Mouse (Mus musculus): ENCODE results near the gene Sptbn2. TPM values are rescaled to one million over a fixed set of nuclear protein-coding genes. Genes with fewer than 3 reads are reported as not detected.

Sptbn2 gene
- polyA plus RNA-seq, 1 experiment from 2014 or later, result 38.4 TPM

- Histone ChIP-seq H3K36me3 (replicated peaks; ENCODE audit: control insufficient read depth, insufficient read depth) (no peaks in the 10 kb centered on the region), H3K4me2 (replicated peaks) (no peak overlapping the region), H3K4me1 (replicated peaks; ENCODE audit: control insufficient read depth, insufficient read depth, low read length) (peaks cover 6% of the 10 kb centered on the region; the same call in 1 of the 2 replicates), H3K27me3 (ENCODE audit: control insufficient read depth, insufficient read depth, low read length) (peaks cover 8% of the 10 kb centered on the region; the same call in 1 of the 2 replicates), H3K9me3 (ENCODE audit: control insufficient read depth, low read length) (no peaks in the 10 kb centered on the region), H3K9ac (no peak overlapping the region), H3K4me3 (replicated peaks; ENCODE audit: low read length) (no peak overlapping the region), H3K27ac (no peak overlapping the region)
- DNase-seq (ENCODE audit: low spot score) (no peak), ATAC-seq (ENCODE audit: low FRiP score) (no peak)
- 61% methylated on average over 5 of the region's 5 CpGs for WGBS
Observed at GRCm38 (mm10) chr19:4699821-4700220, 11.1 kb upstream of the Sptbn2 start.

GRCm38 (mm10) chr19:4700656-4701055, 10.3 kb upstream of the Sptbn2 start:
- H3K4me3 ChIP-seq (replicated peaks; ENCODE audit: low read length), result no peak overlapping the region
- DNase-seq (ENCODE audit: low spot score), result no peak
- WGBS, result 74% methylated on average over 8 of the region's 8 CpGs
- H3K36me3 ChIP-seq (replicated peaks; ENCODE audit: control insufficient read depth, insufficient read depth), result no peaks in the 10 kb centered on the region
- H3K27me3 ChIP-seq (ENCODE audit: control insufficient read depth, insufficient read depth, low read length), result peaks cover 8% of the 10 kb centered on the region; the same call in 1 of the 2 replicates
- no peak overlapping the region for H3K4me2 ChIP-seq (replicated peaks)
- H3K27ac ChIP-seq, result no peak overlapping the region
- peaks cover 6% of the 10 kb centered on the region; the same call in 1 of the 2 replicates for H3K4me1 ChIP-seq (replicated peaks; ENCODE audit: control insufficient read depth, insufficient read depth, low read length)
- H3K9ac ChIP-seq, result no peak overlapping the region
- H3K9me3 ChIP-seq (ENCODE audit: control insufficient read depth, low read length), result no peaks in the 10 kb centered on the region
- ATAC-seq (ENCODE audit: low FRiP score), result no peak

- Histone ChIP-seq H3K9me3 (ENCODE audit: control insufficient read depth, low read length) (no peaks in the 10 kb centered on the region), H3K27me3 (ENCODE audit: control insufficient read depth, insufficient read depth, low read length) (peaks cover 8% of the 10 kb centered on the region; the same call in 1 of the 2 replicates), H3K4me3 (replicated peaks; ENCODE audit: low read length) (no peak overlapping the region), H3K27ac (no peak overlapping the region), H3K9ac (no peak overlapping the region), H3K4me1 (replicated peaks; ENCODE audit: control insufficient read depth, insufficient read depth, low read length) (peaks cover 6% of the 10 kb centered on the region; the same call in 1 of the 2 replicates), H3K36me3 (replicated peaks; ENCODE audit: control insufficient read depth, insufficient read depth) (no peaks in the 10 kb centered on the region), H3K4me2 (replicated peaks) (no peak overlapping the region)
- no peak for ATAC-seq (ENCODE audit: low FRiP score)
- DNase-seq (ENCODE audit: low spot score), result no peak
- WGBS, result 74% methylated on average over 7 of the region's 7 CpGs
Observed at GRCm38 (mm10) chr19:4701221-4701620, 9.7 kb upstream of the Sptbn2 start.

GRCm38 (mm10) chr19:4708765-4709164, 2.2 kb upstream of the Sptbn2 start:
- Histone ChIP-seq H3K27me3 (ENCODE audit: control insufficient read depth, insufficient read depth, low read length) (no peaks in the 10 kb centered on the region), H3K9me3 (ENCODE audit: control insufficient read depth, low read length) (no peaks in the 10 kb centered on the region), H3K27ac (no peak overlapping the region), H3K9ac (no peak overlapping the region), H3K36me3 (replicated peaks; ENCODE audit: control insufficient read depth, insufficient read depth) (no peaks in the 10 kb centered on the region), H3K4me3 (replicated peaks; ENCODE audit: low read length) (no peak overlapping the region), H3K4me2 (replicated peaks) (no peak overlapping the region), H3K4me1 (replicated peaks; ENCODE audit: control insufficient read depth, insufficient read depth, low read length) (peaks cover 19% of the 10 kb centered on the region)
- 83% methylated on average over 10 of the region's 10 CpGs for WGBS
- ATAC-seq (ENCODE audit: low FRiP score) (no peak), DNase-seq (ENCODE audit: low spot score) (no peak)

GRCm38 (mm10) chr19:4711601-4712155, 711 bp downstream of the Sptbn2 start:
- Histone ChIP-seq H3K4me1 (replicated peaks; ENCODE audit: control insufficient read depth, insufficient read depth, low read length) (peaks cover 33% of the 10 kb centered on the region), H3K27me3 (ENCODE audit: control insufficient read depth, insufficient read depth, low read length) (no peaks in the 10 kb centered on the region), H3K4me2 (replicated peaks) (peak overlapping the region; percentile 61), H3K9me3 (ENCODE audit: control insufficient read depth, low read length) (no peaks in the 10 kb centered on the region), H3K27ac (peak overlapping the region; percentile 93), H3K9ac (peak overlapping the region; percentile 95), H3K4me3 (replicated peaks; ENCODE audit: low read length) (peak overlapping the region; percentile 84), H3K36me3 (replicated peaks; ENCODE audit: control insufficient read depth, insufficient read depth) (no peaks in the 10 kb centered on the region)
- peak; percentile 69 for DNase-seq (ENCODE audit: low spot score)
- ATAC-seq (ENCODE audit: low FRiP score), result peak; percentile 77
- WGBS, result under 1% methylated on average over 55 of the region's 65 CpGs

GRCm38 (mm10) chr19:4712156-4712780, 1.3 kb downstream of the Sptbn2 start:
- H3K36me3 ChIP-seq (replicated peaks; ENCODE audit: control insufficient read depth, insufficient read depth), result no peaks in the 10 kb centered on the region
- under 1% methylated on average over 55 of the region's 60 CpGs for WGBS
- H3K27me3 ChIP-seq (ENCODE audit: control insufficient read depth, insufficient read depth, low read length), result no peaks in the 10 kb centered on the region
- H3K9ac ChIP-seq, result peak overlapping the region; percentile 95
- peaks cover 33% of the 10 kb centered on the region for H3K4me1 ChIP-seq (replicated peaks; ENCODE audit: control insufficient read depth, insufficient read depth, low read length)
- peak overlapping the region; percentile 84 for H3K4me3 ChIP-seq (replicated peaks; ENCODE audit: low read length)
- peak overlapping the region; percentile 61 for H3K4me2 ChIP-seq (replicated peaks)
- no peaks in the 10 kb centered on the region for H3K9me3 ChIP-seq (ENCODE audit: control insufficient read depth, low read length)
- peak overlapping the region; percentile 93 for H3K27ac ChIP-seq
- DNase-seq (ENCODE audit: low spot score) (peak; percentile 34), ATAC-seq (ENCODE audit: low FRiP score) (peak; percentile 41)

GRCm38 (mm10) chr19:4712781-4713526, 2.0 kb downstream of the Sptbn2 start:
- 23% methylated on average over 13 of the region's 13 CpGs for WGBS
- Histone ChIP-seq H3K4me3 (replicated peaks; ENCODE audit: low read length) (peak overlapping the region; percentile 84), H3K9me3 (ENCODE audit: control insufficient read depth, low read length) (no peaks in the 10 kb centered on the region), H3K9ac (peak overlapping the region; percentile 95), H3K27me3 (ENCODE audit: control insufficient read depth, insufficient read depth, low read length) (no peaks in the 10 kb centered on the region), H3K27ac (peak overlapping the region; percentile 93), H3K36me3 (replicated peaks; ENCODE audit: control insufficient read depth, insufficient read depth) (peaks cover 4% of the 10 kb centered on the region; the same call in 1 of the 2 replicates), H3K4me2 (replicated peaks) (peak overlapping the region; percentile 61), H3K4me1 (replicated peaks; ENCODE audit: control insufficient read depth, insufficient read depth, low read length) (peaks cover 33% of the 10 kb centered on the region)
- DNase-seq (ENCODE audit: low spot score) (peak; percentile 24), ATAC-seq (ENCODE audit: low FRiP score) (no peak)

- DNase-seq (ENCODE audit: low spot score) (no peak), ATAC-seq (ENCODE audit: low FRiP score) (no peak)
- no peaks in the 10 kb centered on the region for H3K9me3 ChIP-seq (ENCODE audit: control insufficient read depth, low read length)
- peak overlapping the region; percentile 84 for H3K4me3 ChIP-seq (replicated peaks; ENCODE audit: low read length)
- H3K27me3 ChIP-seq (ENCODE audit: control insufficient read depth, insufficient read depth, low read length), result no peaks in the 10 kb centered on the region
- no peak overlapping the region for H3K27ac ChIP-seq
- H3K4me2 ChIP-seq (replicated peaks), result peak overlapping the region; percentile 61
- H3K9ac ChIP-seq, result peak overlapping the region; percentile 95
- H3K36me3 ChIP-seq (replicated peaks; ENCODE audit: control insufficient read depth, insufficient read depth), result peaks cover 7% of the 10 kb centered on the region; the same call in 1 of the 2 replicates
- peaks cover 33% of the 10 kb centered on the region for H3K4me1 ChIP-seq (replicated peaks; ENCODE audit: control insufficient read depth, insufficient read depth, low read length)
- 35% methylated on average over 3 of the region's 3 CpGs for WGBS
Observed at GRCm38 (mm10) chr19:4713886-4714285, 2.9 kb downstream of the Sptbn2 start.

- H3K4me1 ChIP-seq (replicated peaks; ENCODE audit: control insufficient read depth, insufficient read depth, low read length), result peaks cover 18% of the 10 kb centered on the region
- H3K27ac ChIP-seq, result no peak overlapping the region
- WGBS, result 95% methylated on average over 14 of the region's 14 CpGs
- ATAC-seq (ENCODE audit: low FRiP score) (no peak), DNase-seq (ENCODE audit: low spot score) (no peak)
- no peak overlapping the region for H3K9ac ChIP-seq
- no peak overlapping the region for H3K4me3 ChIP-seq (replicated peaks; ENCODE audit: low read length)
- no peaks in the 10 kb centered on the region for H3K27me3 ChIP-seq (ENCODE audit: control insufficient read depth, insufficient read depth, low read length)
- H3K4me2 ChIP-seq (replicated peaks), result no peak overlapping the region
- no peaks in the 10 kb centered on the region for H3K9me3 ChIP-seq (ENCODE audit: control insufficient read depth, low read length)
- peaks cover 34% of the 10 kb centered on the region for H3K36me3 ChIP-seq (replicated peaks; ENCODE audit: control insufficient read depth, insufficient read depth)
Observed at GRCm38 (mm10) chr19:4716756-4717155, 5.8 kb downstream of the Sptbn2 start.

Measured in hindbrain, embryonic 14.5 days (tissue).